Mouse (Mus musculus): ENCODE measurements around the gene Sema4d. TPM values are rescaled to one million over a fixed set of nuclear protein-coding genes. Genes with fewer than 3 reads are reported as not detected.

The Sema4d gene
- 240 TPM for polyA plus RNA-seq (2017; shearing (Covaris generic))

DNA sequence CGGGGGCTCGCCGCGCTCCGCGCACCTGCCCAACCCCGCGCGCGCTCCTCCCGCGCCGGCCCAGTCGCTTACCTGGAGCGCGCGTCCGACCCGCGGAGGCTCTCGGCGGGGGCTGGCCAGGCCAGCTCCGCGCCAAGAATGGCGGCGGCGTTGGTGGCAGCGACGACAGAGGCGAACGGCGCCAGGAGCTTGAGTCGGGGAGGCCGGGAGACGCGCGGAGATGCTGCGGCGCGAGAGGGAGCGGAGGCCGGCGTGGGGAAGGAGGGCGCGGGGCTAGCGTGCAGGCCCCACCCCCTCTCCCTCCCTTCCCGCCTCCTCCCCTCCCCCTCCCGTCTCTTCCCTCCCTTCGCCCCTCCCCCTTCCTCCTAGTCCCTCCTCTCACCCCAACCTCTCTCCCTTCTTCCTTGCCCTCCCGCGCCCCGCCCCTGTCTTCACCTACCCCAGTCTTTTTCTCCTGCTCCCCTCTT, at the start of gene Sema4d:
Gene Sema4d, minus strand, starts transcription at position 323 of the 467 bp plus-strand sequence.

GRCm38 (mm10) chr13:51651408-51652064, 142.0 kb downstream of the Sema4d start, which contains the start of gene Secisbp2:
TSS of gene Secisbp2 (plus strand) at chr13:51651697.

DNA sequence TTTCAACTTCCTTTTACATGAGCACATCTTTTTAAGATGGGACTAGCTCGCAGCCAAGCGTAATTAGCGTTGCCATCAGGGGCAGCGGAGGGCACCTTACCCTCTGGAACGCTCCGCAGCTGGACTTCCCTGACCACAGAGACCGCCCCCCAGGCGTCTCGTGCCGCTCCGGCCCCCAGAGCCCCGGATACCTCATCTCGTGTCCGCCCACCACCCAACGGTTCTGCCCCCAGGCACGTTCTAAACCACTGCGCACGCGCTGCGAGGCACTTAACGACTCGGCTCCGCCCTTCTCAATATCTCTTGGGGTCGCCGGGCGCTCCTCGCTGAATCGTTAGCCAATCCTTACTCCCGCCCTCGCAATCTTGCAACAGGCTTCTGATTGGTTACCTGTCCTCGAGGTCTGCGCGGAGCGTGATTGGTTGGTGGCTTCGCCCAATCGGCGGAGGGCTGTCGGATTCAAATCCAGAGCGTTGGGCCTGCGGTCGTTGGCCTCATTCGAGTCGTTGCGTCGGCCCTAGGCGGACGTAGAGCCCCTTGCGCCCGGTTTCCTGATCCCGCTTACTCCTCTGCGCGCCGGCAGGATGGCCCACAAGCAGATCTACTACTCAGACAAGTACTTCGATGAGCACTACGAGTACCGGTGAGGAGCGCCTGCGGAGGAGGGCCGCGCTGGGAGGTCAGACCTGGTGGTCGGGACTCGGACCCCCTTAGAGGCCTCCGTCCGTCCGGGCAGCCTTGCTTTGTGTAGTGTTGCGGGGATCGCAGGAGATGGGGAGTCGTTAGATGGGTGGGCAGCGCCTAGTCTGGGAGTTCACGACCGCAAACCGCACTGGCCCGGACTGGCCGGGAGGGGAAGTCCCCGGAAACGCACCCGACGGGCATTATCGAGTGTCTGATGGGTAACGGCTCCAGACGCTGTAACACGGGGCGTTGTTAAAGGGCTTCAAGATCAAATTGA, 148.4 kb downstream of the Sema4d start, which contains the start of gene Cks2:
Gene Cks2, plus strand, starts transcription at position 404 of the 961 bp plus-strand sequence.

Other genes starting within 250 kb of the Sema4d start
- 0.07 TPM for gene Shc3, start 224.3 kb downstream of the Sema4d start, polyA plus RNA-seq (2017; shearing (Covaris generic))
- gene Cks2, start 148.5 kb downstream of the Sema4d start, polyA plus RNA-seq (2017; shearing (Covaris generic)), result 28.8 TPM
- gene Secisbp2, start 142.1 kb downstream of the Sema4d start, polyA plus RNA-seq (2017; shearing (Covaris generic)), result 41.5 TPM
- gene Gadd45g, start 52.9 kb upstream of the Sema4d start, polyA plus RNA-seq (2017; shearing (Covaris generic)), result 37.8 TPM